In genomic region chr2:169108037-169108436, GRCm38 (mm10) we compare ENCODE assay signal across 8 mouse cellular contexts.
DNase-seq lines count a peak whose midpoint lies in the region; ATAC-seq lines count a peak whose summit lies in the region.

No protein-coding gene starts in this region.

- peak; percentile 44 for DNase-seq in forebrain, embryonic 14.5 days (ENCODE audit: low spot score)
- DNase-seq in midbrain, embryonic 14.5 days = peak; percentile 64
- DNase-seq in c-Kit-positive CD71-negative TER-119-negative erythroid progenitor cells, embryonic 14.5 days (ENCODE audit: low read depth) = peak; percentile 31
- DNase-seq in kidney, postnatal 14 days = peak; percentile 42
- no peak for DNase-seq in spleen, postnatal 14 days (ENCODE audit: low spot score in 2 of 2)

- H3K9ac ChIP-seq in forebrain, embryonic 14.5 days (ENCODE audit: low read length) = no peak overlapping the region
- no peak overlapping the region for H3K9ac ChIP-seq in forebrain, embryonic 13.5 days
- no peak overlapping the region for H3K9ac ChIP-seq in midbrain, embryonic 14.5 days (replicated peaks; ENCODE audit: low read length)
- H3K9ac ChIP-seq in midbrain, embryonic 15.5 days = no peak overlapping the region

- no peak overlapping the region for H3K4me3 ChIP-seq in forebrain, embryonic 14.5 days (ENCODE audit: low read depth, low read length)
- H3K4me3 ChIP-seq in forebrain, embryonic 13.5 days = no peak overlapping the region
- H3K4me3 ChIP-seq in midbrain, embryonic 14.5 days (replicated peaks; ENCODE audit: low read depth, low read length) = no peak overlapping the region
- H3K4me3 ChIP-seq in midbrain, embryonic 15.5 days = no peak overlapping the region

- WGBS in forebrain, embryonic 14.5 days = 47% methylated on average over 10 of the region's 10 CpGs
- 45% methylated on average over 10 of the region's 10 CpGs for WGBS in forebrain, embryonic 13.5 days
- WGBS in midbrain, embryonic 14.5 days = 44% methylated on average over 10 of the region's 10 CpGs
- 41% methylated on average over 10 of the region's 10 CpGs for WGBS in midbrain, embryonic 15.5 days

- ATAC-seq in forebrain, embryonic 14.5 days = no peak
- no peak for ATAC-seq in forebrain, embryonic 13.5 days
- no peak for ATAC-seq in midbrain, embryonic 14.5 days (ENCODE audit: low FRiP score, low TSS enrichment)
- no peak for ATAC-seq in midbrain, embryonic 15.5 days (replicated peaks)
- ATAC-seq in megakaryocyte, adult 5-6 weeks (ENCODE audit: poor library complexity, severe bottlenecking) = peak; percentile 60; the same call in 1 of the 2 replicates

- H3K27me3 ChIP-seq in forebrain, embryonic 14.5 days (replicated peaks; ENCODE audit: control insufficient read depth, insufficient read depth, low read length) = no peaks in the 10 kb centered on the region
- H3K27me3 ChIP-seq in forebrain, embryonic 13.5 days = no peaks in the 10 kb centered on the region
- H3K27me3 ChIP-seq in midbrain, embryonic 14.5 days (ENCODE audit: control insufficient read depth, insufficient read depth, low read length) = no peaks in the 10 kb centered on the region
- H3K27me3 ChIP-seq in midbrain, embryonic 15.5 days (replicated peaks) = no peaks in the 10 kb centered on the region

- H3K36me3 ChIP-seq in forebrain, embryonic 14.5 days (ENCODE audit: control insufficient read depth, insufficient read depth, low read length) = no peaks in the 10 kb centered on the region
- no peaks in the 10 kb centered on the region for H3K36me3 ChIP-seq in forebrain, embryonic 13.5 days (ENCODE audit: poor library complexity, severe bottlenecking)
- no peaks in the 10 kb centered on the region for H3K36me3 ChIP-seq in midbrain, embryonic 14.5 days (ENCODE audit: control insufficient read depth, insufficient read depth, low read length)
- no peaks in the 10 kb centered on the region for H3K36me3 ChIP-seq in midbrain, embryonic 15.5 days (replicated peaks)

- no peaks in the 10 kb centered on the region for H3K4me1 ChIP-seq in forebrain, embryonic 14.5 days (ENCODE audit: control insufficient read depth, insufficient read depth, low read length)
- no peaks in the 10 kb centered on the region for H3K4me1 ChIP-seq in forebrain, embryonic 13.5 days
- H3K4me1 ChIP-seq in midbrain, embryonic 14.5 days (ENCODE audit: control insufficient read depth, insufficient read depth, low read length) = no peaks in the 10 kb centered on the region
- H3K4me1 ChIP-seq in midbrain, embryonic 15.5 days = no peaks in the 10 kb centered on the region

- no peak overlapping the region for H3K27ac ChIP-seq in forebrain, embryonic 14.5 days (ENCODE audit: low read depth, low read length)
- no peak overlapping the region for H3K27ac ChIP-seq in forebrain, embryonic 13.5 days
- no peak overlapping the region for H3K27ac ChIP-seq in midbrain, embryonic 14.5 days (replicated peaks; ENCODE audit: low read depth, low read length)
- no peak overlapping the region for H3K27ac ChIP-seq in midbrain, embryonic 15.5 days

- H3K4me2 ChIP-seq in forebrain, embryonic 14.5 days (ENCODE audit: low read length) = no peak overlapping the region
- H3K4me2 ChIP-seq in forebrain, embryonic 13.5 days = no peak overlapping the region
- no peak overlapping the region for H3K4me2 ChIP-seq in midbrain, embryonic 14.5 days (ENCODE audit: low read length)
- no peak overlapping the region for H3K4me2 ChIP-seq in midbrain, embryonic 15.5 days

- H3K9me3 ChIP-seq in forebrain, embryonic 14.5 days (replicated peaks; ENCODE audit: control insufficient read depth, low read length) = no peaks in the 10 kb centered on the region
- no peaks in the 10 kb centered on the region; the same call in 1 of the 2 replicates for H3K9me3 ChIP-seq in forebrain, embryonic 13.5 days (replicated peaks)
- H3K9me3 ChIP-seq in midbrain, embryonic 14.5 days (ENCODE audit: control insufficient read depth, low read length) = no peaks in the 10 kb centered on the region
- no peaks in the 10 kb centered on the region for H3K9me3 ChIP-seq in midbrain, embryonic 15.5 days

Comparison
In these comparisons a context has a peak if more than half of its experiments do, and no peak if none do; other contexts are left out.
1. DNase-seq: peak in forebrain, embryonic 14.5 days (single experiment), midbrain, embryonic 14.5 days (single experiment), c-Kit-positive CD71-negative TER-119-negative erythroid progenitor cells, embryonic 14.5 days (single experiment) and kidney, postnatal 14 days (single experiment); none in spleen, postnatal 14 days (0 of 2).